Mouse (Mus musculus) granulocyte monocyte progenitor cell, adult 5-6 weeks (primary cell): Measurements from ENCODE around the gene Sox2. TPM values are rescaled to one million over a fixed set of nuclear protein-coding genes. Genes with fewer than 3 reads are reported as not detected.

Experiments used
- ATAC-seq: replicated peaks from 2 replicates; pipeline ENCODE4 v1.8.0; 2016; ENCODE audit warnings: mild to moderate bottlenecking, moderate TSS enrichment, inconsistent platforms; ENCODE audit not compliant: poor library complexity, severe bottlenecking
- total RNA-seq, 2 experiments: library from RNA; stranded (forward) in 1 of 2; stranded (reverse) in 1 of 2; fragments of 200-712, 200-1000 nt in 1 of 2; fragments of >200 nt in 1 of 2; fragmentation: Nextera tagmentation in 1 of 2; gene quantifications; 2 replicates each; pipeline ENCODE4 v1.2.3; 2014 to 2017

The Sox2 gene
- total RNA-seq, 2 experiments from 2014 or later = not detected

GRCm38 (mm10) chr3:34658241-34658965 lies 8.2 kb downstream of the Sox2 start:
- ATAC-seq = no peak

DNA sequence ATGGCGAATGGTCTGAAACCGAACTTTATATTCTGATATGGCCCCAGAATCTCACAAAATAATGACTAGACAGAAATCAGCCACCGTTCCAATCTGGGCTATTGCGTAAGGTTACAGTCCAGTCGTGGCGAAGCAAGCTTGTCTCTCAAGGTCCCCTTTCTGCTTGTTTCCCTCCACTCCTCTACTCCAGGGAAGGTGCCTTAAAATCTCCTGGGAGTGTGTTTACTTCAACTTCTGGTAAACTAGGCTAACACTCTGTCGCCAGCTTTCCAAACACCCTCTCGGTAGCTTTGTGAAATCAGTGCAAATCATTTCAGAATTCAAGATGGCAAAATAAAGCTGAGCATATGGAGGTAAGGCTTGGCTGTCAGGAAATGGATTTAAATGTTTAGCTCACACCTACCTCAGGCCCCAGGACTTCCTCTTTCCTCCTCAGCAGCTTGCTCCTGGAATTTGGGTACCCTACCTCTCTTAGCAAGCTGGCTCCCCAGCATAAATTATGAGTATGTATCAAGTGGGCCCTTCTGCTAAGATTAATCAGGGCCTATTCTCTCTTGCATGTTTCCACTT lies 8.8 kb downstream of the Sox2 start:
- ATAC-seq = no peak

DNA sequence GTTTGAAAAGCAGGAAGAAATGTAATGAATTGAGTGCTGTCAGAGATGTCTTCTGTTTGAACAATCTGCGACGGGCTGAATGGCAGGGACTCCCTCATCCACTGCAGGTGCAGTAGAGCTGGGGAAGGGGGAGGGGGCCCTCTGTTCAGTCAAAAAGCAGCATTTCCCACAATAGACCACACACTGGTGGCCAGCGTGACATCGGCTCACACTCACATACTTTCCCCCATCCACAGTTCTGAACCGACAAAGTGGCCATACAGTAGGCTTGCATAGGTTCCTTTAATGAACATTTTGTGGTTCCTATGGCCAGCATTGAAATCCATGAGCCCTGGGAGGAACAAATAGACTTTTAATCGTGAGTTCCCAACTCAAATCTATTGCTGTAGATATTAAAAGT lies 9.7 kb downstream of the Sox2 start:
- no peak for ATAC-seq

DNA sequence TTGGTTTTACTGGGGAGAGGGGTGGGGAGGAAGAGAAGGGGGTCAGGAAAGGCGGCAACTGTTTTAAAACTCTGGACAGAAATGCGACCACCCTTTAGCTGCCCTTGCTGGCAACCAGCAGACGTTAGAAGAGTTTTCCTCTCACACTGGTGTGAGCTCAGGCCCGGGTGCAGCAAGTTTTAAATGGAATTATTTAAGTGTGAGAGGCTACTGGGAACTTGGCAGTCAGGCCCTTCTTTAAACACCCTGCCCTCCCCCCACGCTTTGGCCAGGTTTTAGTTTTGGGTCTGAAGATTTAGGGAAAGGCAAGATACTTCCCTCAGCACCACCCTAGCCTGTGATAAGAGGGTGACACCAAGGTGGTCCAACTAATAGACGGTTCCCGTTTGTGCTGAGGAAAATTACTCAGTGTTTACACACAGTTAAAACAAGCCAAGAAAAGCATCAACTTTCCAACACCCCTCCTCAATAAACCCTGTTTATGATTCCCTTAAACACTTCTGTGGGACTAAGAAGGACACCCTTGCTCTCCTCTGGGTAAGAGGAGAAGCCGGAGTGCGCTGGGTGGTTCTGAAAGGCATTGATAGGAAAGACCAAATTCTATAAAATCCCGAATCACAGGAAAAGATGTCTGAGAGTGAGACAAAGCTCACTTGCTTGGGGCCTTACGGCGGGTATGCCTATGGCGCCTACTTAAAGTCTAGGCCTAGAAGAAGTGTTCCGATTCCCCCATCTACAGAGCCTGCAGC lies 10.5 kb downstream of the Sox2 start:
- ATAC-seq = no peak

GRCm38 (mm10) chr3:34661341-34662007 lies 11.3 kb downstream of the Sox2 start:
- ATAC-seq = no peak

DNA sequence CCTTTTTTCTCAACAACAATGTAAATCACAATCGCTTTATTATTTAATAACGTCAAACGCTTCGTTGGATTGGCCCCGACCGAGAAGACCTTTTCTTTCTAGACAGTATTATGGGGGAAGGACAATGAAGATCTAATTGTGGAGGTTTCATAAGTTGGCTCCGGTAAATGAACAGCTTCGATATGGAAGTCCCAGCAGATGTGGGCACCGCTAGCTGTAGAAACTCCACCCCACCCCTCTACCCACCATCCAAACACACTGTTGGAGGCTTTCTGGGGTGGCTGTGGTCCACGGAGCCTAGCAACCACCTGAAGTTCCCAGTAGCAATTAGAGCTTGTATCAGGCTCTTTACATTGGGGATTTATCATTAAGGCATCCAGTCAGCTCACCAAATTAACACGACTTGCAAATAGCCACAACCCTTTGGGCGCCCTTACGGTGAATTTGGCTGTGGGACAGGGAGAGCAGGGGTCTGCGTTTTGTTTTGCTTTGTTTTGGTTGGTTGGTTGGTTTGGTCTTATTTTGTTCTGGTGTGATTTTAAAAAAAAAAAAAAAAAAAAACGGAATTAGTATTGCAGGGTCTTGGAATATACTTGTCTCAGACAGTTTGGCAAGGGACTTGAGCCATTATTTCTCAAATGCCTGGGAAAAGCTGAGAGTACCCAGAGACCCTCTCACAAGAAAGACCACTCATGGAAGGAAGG lies 12.0 kb downstream of the Sox2 start:
- no peak for ATAC-seq

DNA sequence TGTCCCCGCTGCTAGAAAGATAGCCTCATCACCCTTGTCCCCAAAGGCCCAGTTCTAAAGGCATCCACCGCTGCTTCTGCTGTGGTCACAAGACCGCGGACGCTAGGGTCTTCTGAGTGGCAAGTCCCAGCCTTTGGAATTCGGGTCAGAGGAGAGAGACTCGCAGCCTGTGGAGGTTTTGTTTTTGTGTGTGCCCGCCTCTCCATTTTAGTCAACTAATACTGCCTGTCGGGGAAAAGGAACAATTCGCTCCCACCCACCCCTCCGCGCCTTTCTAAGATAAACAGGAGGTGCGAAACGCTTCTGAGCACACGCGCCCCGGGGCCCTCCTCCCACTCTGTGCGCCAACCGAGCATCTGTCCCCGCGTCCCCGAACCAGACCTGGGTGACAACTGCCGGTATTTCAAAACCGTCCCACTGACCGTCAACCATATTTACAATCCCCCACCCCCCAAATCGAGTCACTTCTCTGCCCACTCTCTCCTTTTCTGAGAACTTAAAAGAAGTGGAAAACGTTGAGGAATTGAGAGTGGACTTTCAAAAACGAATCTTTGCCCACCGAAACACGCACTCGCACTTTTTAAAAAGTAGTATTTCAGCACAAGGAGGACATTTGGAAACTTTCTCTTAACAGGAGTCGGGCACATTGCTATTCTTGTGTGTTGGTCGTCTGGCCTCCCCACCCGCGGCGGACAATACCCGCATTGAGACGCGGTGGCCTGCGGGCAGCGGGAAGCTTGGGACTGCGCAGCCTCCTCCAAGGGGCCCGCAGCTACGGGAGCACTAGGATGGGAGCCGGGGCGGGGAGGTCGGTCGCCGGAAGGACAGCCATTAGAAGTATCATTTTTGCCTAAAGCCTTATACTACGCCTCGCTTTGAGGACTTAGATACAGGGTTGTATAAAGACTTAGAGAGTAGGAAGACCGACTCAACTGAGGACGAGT lies 12.8 kb downstream of the Sox2 start:
- no peak for ATAC-seq

DNA sequence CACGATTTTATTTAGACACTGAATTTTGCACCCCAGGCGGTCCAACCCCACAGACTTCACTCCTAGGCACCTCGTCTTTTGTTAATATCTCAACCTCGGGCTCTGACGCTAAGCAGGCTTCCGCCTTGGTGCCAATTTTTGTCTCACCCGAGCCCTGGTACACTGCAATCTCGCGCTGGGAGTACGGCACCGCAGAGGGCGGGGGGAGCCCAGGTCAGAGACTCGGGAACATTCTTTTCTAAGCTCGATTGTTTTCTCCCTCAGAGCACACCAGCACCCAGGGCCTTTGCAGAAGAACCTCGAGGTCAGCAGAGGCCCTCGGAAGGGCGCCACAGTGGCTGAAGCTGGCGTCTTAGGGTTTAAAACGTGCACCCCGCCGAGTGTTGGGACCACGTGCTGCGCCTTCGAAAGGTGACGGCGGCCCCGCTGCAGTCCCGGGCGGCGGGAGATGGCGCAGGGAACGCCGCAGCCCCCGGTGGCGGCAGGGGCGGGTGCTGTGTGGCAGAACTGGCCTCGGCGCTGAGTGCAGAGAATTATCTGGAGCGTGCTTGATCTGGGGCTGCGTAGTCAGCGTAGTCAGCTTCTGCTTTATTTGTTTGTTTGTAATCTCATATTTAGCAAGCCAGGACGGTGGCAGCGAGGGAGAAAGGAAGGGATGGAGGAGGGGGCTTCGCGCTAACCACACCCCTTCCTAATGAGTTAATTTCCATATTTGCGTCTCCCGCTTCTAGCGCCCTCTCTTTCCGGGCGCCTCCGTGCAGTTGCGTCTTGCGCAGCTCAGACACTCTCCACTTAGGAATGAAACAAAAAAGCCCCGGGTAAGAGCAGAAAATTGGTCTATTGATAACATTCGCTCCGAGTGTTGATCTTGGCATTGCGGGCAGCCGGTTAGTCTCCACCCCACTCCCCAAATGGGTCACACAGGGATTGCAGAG lies 13.8 kb downstream of the Sox2 start:
- peak; percentile 22; the same call in 1 of the 2 replicates for ATAC-seq

GRCm38 (mm10) chr3:34664636-34665531 lies 14.7 kb downstream of the Sox2 start:
- ATAC-seq = no peak

DNA sequence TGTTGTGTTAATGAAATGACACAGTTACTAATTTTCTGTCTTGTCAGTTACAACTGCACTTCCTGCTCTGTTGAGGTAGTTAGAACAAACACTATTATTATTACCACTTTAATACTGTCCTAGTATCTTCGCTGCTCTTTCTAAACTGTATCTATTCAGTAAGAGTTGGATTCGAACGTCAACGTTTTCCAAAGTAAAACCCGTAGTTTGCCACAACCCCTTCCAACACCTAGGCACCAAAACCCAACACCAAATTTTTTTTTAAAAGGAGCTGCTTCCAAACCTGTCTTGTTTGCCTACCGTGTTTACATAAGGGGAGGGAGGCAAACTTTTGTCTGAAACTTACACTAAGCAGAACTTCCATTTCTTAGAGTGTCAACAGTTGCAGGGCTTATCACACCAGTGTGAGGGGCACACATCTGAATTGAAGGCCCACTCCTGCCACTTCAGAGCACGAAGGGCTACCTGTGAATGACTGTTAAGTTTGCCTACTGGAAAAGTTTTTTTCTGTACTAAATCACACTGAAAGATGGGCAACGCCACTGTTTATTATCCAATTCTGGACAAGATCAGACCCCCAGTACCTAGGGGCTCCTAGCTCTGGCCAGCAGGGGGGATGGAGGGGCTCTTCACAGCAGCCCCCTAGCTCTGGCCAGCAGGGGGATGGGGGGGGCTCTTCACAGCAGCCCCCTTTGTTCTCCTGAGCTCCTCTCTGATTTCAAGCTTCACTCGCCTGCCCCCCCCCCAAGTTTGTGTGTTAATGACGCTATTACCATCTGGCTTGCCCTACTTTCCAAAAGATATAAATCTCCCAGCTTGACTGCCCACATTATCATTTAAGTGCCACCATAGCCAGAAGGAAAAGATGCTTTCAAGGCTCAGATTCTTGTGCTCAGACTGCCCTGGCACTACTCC lies 15.8 kb downstream of the Sox2 start:
- no peak for ATAC-seq

- no peak for ATAC-seq
Observed at GRCm38 (mm10) chr3:34667180-34667579, 17.0 kb downstream of the Sox2 start.

DNA sequence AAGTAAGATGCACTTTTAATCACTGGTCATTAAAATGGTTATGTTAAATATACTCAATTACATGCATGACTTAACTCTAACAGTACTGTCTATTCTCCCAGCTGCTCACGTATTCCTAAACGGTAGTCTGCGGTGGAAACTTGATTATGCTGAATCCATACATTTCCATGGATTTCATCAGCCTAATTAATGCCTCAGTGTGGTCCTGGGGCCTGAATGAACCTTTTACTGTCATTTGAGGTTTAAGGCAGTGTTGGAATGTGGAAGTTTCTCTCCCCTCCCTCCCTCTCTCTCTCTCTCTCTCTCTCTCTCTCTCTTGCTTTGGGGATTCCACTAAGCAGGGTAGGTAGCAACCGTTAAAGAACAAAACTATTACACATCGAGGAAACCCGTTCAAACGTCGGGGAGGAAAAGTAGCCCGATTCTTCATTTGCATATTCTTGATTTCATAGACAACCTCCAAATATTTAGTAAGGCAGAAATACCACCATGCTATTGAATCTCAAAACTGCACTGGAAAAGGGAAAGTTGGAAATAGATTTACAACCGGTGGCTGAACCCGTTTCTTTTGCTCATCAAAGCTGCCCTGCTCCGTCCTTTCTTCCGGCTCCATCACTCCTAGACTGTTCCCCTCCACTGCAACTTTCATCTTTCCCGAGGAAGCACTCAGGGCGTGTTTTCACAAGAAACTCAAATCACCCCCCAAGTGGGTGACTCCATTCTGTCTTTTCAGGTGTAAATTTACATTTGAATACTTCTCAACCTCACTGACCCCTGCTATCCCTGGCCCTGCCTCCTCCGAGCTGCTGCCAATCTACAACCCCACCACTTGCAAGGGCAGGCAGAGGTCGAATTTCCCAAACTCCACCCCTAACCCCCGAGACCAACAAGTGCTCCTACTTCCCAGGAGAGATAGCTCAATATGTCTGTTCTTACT lies 17.9 kb downstream of the Sox2 start:
- ATAC-seq = no peak

DNA sequence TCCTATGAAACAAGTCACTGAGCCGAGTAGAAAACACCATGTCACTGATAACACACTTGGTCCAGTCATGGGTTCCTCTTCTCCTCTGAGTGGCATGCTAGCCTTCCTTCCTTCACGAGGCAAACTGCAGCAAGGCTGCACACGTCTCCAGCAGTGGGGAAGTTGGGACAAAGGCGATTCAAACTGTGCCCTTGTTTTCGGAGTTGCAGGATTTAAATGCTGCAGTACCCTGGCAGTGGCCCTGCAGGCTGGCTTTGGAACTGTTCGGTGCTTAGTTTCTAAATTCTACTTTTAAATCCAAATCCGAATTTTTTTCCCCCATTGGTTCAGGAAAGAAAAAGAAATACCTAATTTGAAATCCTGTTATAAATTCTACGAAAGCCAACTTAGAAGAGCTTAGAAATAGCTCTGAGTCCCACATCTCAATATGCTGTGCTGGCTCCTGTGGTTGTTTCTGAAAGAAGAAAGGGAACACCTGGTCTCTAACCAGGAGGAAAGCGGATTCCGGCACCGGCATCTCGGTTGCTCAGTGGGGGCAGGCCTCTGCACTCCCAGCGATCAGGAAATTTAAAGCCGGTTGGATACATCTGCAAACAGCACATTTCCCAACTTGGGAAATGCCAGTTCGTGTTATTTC lies 20.9 kb downstream of the Sox2 start:
- ATAC-seq = no peak

GRCm38 (mm10) chr3:34678840-34679239 lies 28.6 kb downstream of the Sox2 start:
- no peak for ATAC-seq

DNA sequence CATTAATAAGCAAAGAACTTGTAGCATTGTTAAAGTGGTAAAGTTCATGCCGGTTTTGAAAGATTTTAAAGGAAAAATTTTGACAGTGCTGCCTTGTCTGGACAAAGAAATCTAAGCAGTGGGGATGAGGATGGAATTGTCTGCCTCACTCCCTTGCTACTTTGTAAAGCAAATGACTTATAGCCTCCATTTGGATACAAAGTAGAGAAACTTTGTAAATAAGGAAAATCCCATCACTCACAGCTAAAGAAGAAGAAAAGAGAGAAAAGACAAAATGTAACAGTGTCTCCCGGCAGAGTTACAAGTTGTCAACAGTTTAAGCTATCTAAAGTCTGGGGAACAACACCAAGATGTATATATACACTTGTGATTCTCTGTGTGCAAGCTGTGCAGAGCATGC lies 29.2 kb downstream of the Sox2 start:
- ATAC-seq = no peak
